Mouse (Mus musculus): Measurements from ENCODE around the gene Usp17le. TPM values are rescaled to one million over a fixed set of nuclear protein-coding genes. Genes with fewer than 3 reads are reported as not detected.
"Not testable (repeated sequence)": the region's sequence is repeated elsewhere in the genome, so short reads cannot be mapped to it uniquely, and the experiment has no call there.

The Usp17le gene
- polyA plus RNA-seq (2016; fragmentation: Nextera tagmentation; extraction: Ambion mirVana): not detected in 2 replicates

DNA sequence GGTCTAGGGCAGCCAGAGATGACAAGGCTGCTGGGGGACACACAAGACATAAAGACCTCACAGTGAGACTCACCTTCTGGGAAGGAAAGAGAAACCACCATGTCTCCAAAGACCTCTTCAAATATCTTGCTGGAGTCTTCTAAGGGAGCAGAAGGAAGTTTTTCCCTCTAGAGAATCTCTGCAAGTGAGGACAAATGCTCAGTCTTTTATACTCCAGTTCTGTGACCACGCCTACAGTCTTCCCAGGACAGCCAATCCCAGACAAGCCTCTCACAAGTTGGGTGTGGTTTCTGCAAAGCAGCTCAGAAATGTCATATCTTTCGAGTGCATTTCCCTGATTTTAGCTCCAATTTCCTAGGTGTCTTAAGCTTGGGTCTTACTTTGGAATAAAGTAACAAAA lies at the start of gene Usp17le:
Usp17le (minus strand) TSS at position 101 of the 400 bp plus-strand sequence.
- not testable (repeated sequence) for H3K4me3 ChIP-seq (replicated peaks); H3K9ac ChIP-seq; H3K27me3 ChIP-seq; H3K4me2 ChIP-seq; H3K36me3 ChIP-seq (replicated peaks); ATAC-seq (ENCODE audit: low FRiP score); H3K27ac ChIP-seq; H3K4me1 ChIP-seq; H3K9me3 ChIP-seq
- 68% methylated on average over 2 of the region's 2 CpGs for WGBS

DNA sequence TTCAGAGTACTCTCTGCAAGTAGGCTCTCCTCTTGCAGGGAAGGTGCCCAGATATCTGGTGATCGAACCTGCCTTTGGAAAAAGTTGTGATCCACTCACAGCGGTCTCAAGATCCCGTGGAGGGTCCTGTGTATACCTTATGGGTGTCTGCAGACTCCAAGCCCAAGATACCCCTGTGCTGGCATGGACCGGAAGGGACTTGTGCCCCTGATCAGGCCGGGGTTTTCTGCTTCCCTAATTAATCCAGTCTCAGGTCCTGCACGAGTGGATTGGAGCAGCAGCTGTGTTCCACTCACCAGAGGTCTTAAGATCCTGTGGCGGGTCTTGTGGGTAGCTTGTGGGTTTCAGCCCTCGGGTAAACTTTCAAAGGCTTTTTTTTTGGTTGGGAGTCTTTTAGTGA lies 33.1 kb upstream of the Usp17le start:
- H3K27me3 ChIP-seq; H3K9ac ChIP-seq; H3K4me2 ChIP-seq; ATAC-seq (ENCODE audit: low FRiP score); H3K36me3 ChIP-seq (replicated peaks); H3K9me3 ChIP-seq; H3K4me1 ChIP-seq; H3K4me3 ChIP-seq (replicated peaks); H3K27ac ChIP-seq: not testable (repeated sequence)
- WGBS: 91% methylated on average over 8 of the region's 8 CpGs

DNA sequence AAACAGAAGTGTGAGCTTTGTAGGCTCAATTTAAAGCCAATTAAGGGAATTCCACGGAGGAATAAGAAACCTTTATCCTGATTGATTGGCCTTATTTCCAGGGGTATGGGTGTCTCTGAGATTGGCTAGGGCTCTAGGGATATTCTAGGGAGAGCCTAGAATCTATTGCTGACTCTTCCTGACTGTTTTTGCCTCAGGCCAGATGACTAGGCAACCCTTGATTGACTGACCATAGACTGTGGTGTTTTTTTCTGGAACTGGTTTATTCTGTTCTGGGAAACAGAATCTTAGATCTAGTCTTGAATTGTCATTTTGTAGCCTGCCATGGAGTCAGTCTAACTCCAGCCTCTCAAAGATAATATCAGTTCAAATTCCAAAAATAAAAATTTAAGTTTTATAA lies 13.5 kb upstream of the Usp17le start:
- no peak overlapping the region for H3K27ac ChIP-seq

More for the DNA sequence above, 13.5 kb upstream of the Usp17le start:
- ATAC-seq (ENCODE audit: low FRiP score): no peak
- no peak overlapping the region for H3K4me3 ChIP-seq (replicated peaks)
- 47% methylated on average over 1 of the region's 1 CpGs for WGBS
- H3K27me3 ChIP-seq: no peaks in the 10 kb centered on the region
- H3K36me3 ChIP-seq (replicated peaks): no peaks in the 10 kb centered on the region
- no peak overlapping the region for H3K4me2 ChIP-seq
- H3K9me3 ChIP-seq: no peaks in the 10 kb centered on the region
- no peak overlapping the region for H3K9ac ChIP-seq
- H3K4me1 ChIP-seq: no peaks in the 10 kb centered on the region

Other genes with a start within 250 kb of the Usp17le start
- gene Olfr651, start 227.3 kb downstream of the Usp17le start, polyA plus RNA-seq (2016; fragmentation: Nextera tagmentation; extraction: Ambion mirVana): not detected in 2 replicates
- not detected in 2 replicates for gene Olfr652, start 216.6 kb downstream of the Usp17le start, polyA plus RNA-seq (2016; fragmentation: Nextera tagmentation; extraction: Ambion mirVana)
- gene Olfr653, start 200.2 kb downstream of the Usp17le start, polyA plus RNA-seq (2016; fragmentation: Nextera tagmentation; extraction: Ambion mirVana): not detected in 2 replicates
- not detected in 2 replicates for gene Olfr654, start 190.4 kb downstream of the Usp17le start, polyA plus RNA-seq (2016; fragmentation: Nextera tagmentation; extraction: Ambion mirVana)
- not detected in 2 replicates for gene Olfr655, start 175.7 kb downstream of the Usp17le start, polyA plus RNA-seq (2016; fragmentation: Nextera tagmentation; extraction: Ambion mirVana)
- not detected in 2 replicates for gene Olfr656, start 163.5 kb downstream of the Usp17le start, polyA plus RNA-seq (2016; fragmentation: Nextera tagmentation; extraction: Ambion mirVana)
- gene Olfr657, start 152.7 kb downstream of the Usp17le start, polyA plus RNA-seq (2016; fragmentation: Nextera tagmentation; extraction: Ambion mirVana): not detected in 2 replicates
- gene Olfr658, start 130.2 kb downstream of the Usp17le start, polyA plus RNA-seq (2016; fragmentation: Nextera tagmentation; extraction: Ambion mirVana): 0.06 TPM in 1 of 2 replicates, not detected in the other
- gene Olfr659, start 110.7 kb downstream of the Usp17le start, polyA plus RNA-seq (2016; fragmentation: Nextera tagmentation; extraction: Ambion mirVana): not detected in 2 replicates
- not detected in 2 replicates for gene Olfr661, start 91.0 kb downstream of the Usp17le start, polyA plus RNA-seq (2016; fragmentation: Nextera tagmentation; extraction: Ambion mirVana)
- gene Usp17lb, start 65.1 kb upstream of the Usp17le start, polyA plus RNA-seq (2016; fragmentation: Nextera tagmentation; extraction: Ambion mirVana): not detected in 2 replicates
- not detected in 2 replicates for gene Usp17la, start 79.5 kb upstream of the Usp17le start, polyA plus RNA-seq (2016; fragmentation: Nextera tagmentation; extraction: Ambion mirVana)
- not detected in 2 replicates for gene Olfr665, start 100.6 kb upstream of the Usp17le start, polyA plus RNA-seq (2016; fragmentation: Nextera tagmentation; extraction: Ambion mirVana)
- 0.27 TPM in 1 of 2 replicates, not detected in the other for gene Olfr666, start 118.5 kb upstream of the Usp17le start, polyA plus RNA-seq (2016; fragmentation: Nextera tagmentation; extraction: Ambion mirVana)
- not detected in 2 replicates for gene Olfr667, start 144.0 kb upstream of the Usp17le start, polyA plus RNA-seq (2016; fragmentation: Nextera tagmentation; extraction: Ambion mirVana)
- not detected in 2 replicates for gene Olfr668, start 150.6 kb upstream of the Usp17le start, polyA plus RNA-seq (2016; fragmentation: Nextera tagmentation; extraction: Ambion mirVana)
- gene Olfr669, start 156.8 kb upstream of the Usp17le start, polyA plus RNA-seq (2016; fragmentation: Nextera tagmentation; extraction: Ambion mirVana): not detected in 2 replicates
- not detected in 2 replicates for gene Olfr670, start 185.2 kb upstream of the Usp17le start, polyA plus RNA-seq (2016; fragmentation: Nextera tagmentation; extraction: Ambion mirVana)
- not detected in 2 replicates for gene Olfr671, start 201.7 kb upstream of the Usp17le start, polyA plus RNA-seq (2016; fragmentation: Nextera tagmentation; extraction: Ambion mirVana)
- not detected in 2 replicates for gene Olfr672, start 224.6 kb upstream of the Usp17le start, polyA plus RNA-seq (2016; fragmentation: Nextera tagmentation; extraction: Ambion mirVana)